Mouse (Mus musculus): Measurements from ENCODE around the gene Lrp11.

DNA sequence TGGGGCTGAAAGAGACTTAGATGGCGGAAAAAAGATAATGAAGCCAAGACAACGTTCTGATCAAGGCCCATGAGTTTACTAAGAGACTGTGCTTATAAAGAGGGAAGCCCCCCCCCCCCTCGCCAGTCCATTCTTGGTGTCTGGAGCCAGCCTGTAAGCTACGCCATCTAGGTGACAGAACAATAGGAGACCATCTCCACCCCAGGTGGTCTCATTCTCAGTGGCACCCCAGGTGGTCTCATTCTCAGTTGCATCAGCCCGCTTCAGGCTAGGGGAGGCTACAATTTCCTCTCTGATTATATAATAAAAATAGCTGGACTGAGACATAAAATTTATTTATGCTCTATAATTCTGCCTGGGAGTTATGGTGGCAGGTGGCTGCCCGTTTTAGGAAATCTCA, 22.0 kb downstream of the Lrp11 start:
- no peak for TF ChIP-seq POLR2A (IDR thresholded peaks at IDR 0.05; ENCODE audit: low read depth, low read length)
- TF ChIP-seq CTCF (IDR thresholded peaks at IDR 0.05; ENCODE audit: extremely low read depth, insufficient read depth, insufficient read length, insufficient replicate concordance) = no peak

Measured in spleen, adult 2 months (tissue).